Mouse (Mus musculus): ENCODE measurements around the gene Fchsd2. TPM values are rescaled to one million over a fixed set of nuclear protein-coding genes. Genes with fewer than 3 reads are reported as not detected.

The Fchsd2 gene
- polyA plus RNA-seq, 1 experiment from 2014 or later: 24.9 TPM

Other genes starting within 250 kb of the Fchsd2 start
- 4.2 TPM in 2 replicates for gene Relt, start 229.4 kb upstream of the Fchsd2 start, polyA plus RNA-seq (2015; fragmentation: Nextera tagmentation; extraction: Ambion mirVana)
- 8.0 and 8.3 TPM in 2 replicates for gene Arhgef17, start 160.8 kb upstream of the Fchsd2 start, polyA plus RNA-seq (2015; fragmentation: Nextera tagmentation; extraction: Ambion mirVana)
- 3.6 and 5.6 TPM in 2 replicates for gene P2ry6, start 118.2 kb upstream of the Fchsd2 start, polyA plus RNA-seq (2015; fragmentation: Nextera tagmentation; extraction: Ambion mirVana)
- 1.6 and 2.2 TPM in 2 replicates for gene P2ry2, start 80.0 kb upstream of the Fchsd2 start, polyA plus RNA-seq (2015; fragmentation: Nextera tagmentation; extraction: Ambion mirVana)
- gene Atg16l2, start 209.4 kb downstream of the Fchsd2 start, polyA plus RNA-seq (2015; fragmentation: Nextera tagmentation; extraction: Ambion mirVana): 15.7 and 17.9 TPM in 2 replicates
- 22.7 and 26.3 TPM in 2 replicates for gene Stard10, start 224.2 kb downstream of the Fchsd2 start, polyA plus RNA-seq (2015; fragmentation: Nextera tagmentation; extraction: Ambion mirVana)

Data from embryonic facial prominence, embryonic 13.5 days (tissue).